Mouse (Mus musculus): ENCODE data around the gene Tmed10.

The Tmed10 gene

GRCm38 (mm10) chr12:85308651-85309050, 66.0 kb downstream of the Tmed10 start:
- DNase-seq (ENCODE audit: low spot score) = no peak

- peak; percentile 95 for DNase-seq (ENCODE audit: low spot score)
Measured at GRCm38 (mm10) chr12:85305247-85305892, 69.3 kb downstream of the Tmed10 start.

DNA sequence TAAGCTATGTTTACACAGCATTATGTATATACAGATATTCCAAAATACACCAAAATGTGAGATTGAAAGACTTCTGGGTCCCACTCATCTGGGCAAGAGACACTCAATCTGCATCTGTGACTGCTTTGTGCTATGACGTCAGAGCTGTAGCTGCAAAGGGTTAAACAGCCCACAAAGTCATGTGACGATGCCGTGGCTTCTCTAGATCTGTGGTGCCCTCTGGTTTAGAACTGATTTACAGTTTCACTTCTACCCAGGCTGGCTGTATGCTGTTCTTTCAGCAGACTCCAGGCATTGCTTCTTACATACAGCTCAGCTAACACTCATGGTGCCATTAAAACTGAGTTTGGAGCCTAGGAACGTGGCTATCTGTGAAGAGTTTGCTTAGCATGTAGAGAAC, 69.9 kb downstream of the Tmed10 start:
- no peak for DNase-seq (ENCODE audit: low spot score)

DNA sequence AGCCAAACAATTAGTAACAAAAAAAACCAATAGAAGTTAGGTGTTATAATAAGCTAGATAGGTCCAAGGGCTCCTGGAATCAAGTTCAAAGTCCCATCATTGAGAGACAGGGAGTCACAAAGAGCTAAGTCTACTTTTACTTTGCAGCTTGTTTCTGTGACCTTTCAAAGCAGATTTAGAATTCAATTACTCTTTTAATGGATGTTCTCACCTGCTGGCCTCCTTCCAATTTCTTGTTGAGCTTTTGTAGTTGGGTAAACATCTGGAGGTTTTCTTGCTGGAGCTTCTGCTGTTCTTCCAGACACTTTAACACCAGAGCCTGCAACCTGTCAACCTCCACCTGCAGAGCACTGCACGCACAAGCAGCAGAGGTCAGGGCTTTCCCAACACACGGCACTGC, 71.4 kb downstream of the Tmed10 start:
- DNase-seq (ENCODE audit: low spot score) = no peak

DNA sequence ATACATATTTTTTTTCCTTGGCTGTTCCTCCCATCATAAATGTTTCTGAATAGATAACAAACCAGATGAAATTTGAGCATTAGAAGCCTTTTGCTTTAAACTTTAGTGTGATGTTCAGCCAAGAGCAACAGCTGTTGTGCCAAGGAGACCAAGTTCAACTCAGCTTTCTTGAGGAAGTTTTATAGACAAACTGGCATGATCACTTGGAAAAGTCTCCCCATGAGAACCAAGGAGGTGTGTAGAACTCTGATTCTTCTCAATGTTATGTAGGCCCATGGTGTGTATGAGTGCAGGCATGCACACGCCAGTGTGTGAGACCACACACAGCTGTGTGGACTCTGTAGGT, 75.8 kb downstream of the Tmed10 start:
- peak; percentile 59 for DNase-seq (ENCODE audit: low spot score)

- DNase-seq (ENCODE audit: low spot score) = no peak
Measured at GRCm38 (mm10) chr12:85298127-85298834, 76.4 kb downstream of the Tmed10 start.

GRCm38 (mm10) chr12:85297345-85297997, 77.2 kb downstream of the Tmed10 start:
- DNase-seq (ENCODE audit: low spot score) = no peak

DNA sequence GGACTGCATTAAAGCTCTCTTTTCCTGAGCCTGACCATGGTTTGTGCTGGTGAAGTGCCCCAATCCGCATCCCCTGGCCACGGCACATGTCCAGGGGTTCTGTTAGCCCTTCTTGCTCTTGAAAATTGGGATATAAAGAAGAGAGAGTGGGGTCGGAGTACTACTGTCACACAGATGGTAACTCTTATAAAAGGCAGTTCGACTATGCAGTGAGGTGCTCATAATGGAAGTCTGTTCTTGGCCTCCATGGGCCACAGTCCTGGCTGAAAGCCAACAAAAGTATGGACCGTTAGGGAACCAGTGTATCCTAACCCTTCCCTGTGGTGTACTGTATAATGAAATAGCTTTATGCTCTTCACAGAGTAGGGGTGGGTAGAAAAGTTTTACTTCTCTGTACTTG, 77.7 kb downstream of the Tmed10 start:
- DNase-seq (ENCODE audit: low spot score) = no peak

DNA sequence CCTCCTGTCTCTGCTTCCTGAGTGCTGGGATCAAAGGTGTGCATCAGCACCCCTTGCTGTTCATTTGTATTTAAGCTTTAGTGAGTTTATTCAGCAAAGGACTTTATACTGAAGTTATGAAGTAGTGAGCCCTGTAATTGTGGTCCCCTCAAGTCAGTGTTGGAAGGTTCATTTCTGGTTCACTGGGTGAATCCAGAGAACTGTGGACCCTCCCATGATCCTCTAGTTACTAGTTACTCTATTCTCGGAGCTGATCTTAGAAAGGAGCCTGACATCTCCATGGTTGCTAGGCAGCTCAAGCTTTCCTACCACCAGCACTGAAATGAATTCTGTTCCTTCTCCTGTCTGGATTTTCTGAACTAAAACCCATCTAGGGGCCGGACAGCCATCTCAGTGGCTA, 79.1 kb downstream of the Tmed10 start:
- DNase-seq (ENCODE audit: low spot score) = no peak

GRCm38 (mm10) chr12:85292906-85293305, 81.7 kb downstream of the Tmed10 start:
- DNase-seq (ENCODE audit: low spot score) = no peak

- no peak for DNase-seq (ENCODE audit: low spot score)
Measured at GRCm38 (mm10) chr12:85292288-85292687, 82.4 kb downstream of the Tmed10 start.

DNA sequence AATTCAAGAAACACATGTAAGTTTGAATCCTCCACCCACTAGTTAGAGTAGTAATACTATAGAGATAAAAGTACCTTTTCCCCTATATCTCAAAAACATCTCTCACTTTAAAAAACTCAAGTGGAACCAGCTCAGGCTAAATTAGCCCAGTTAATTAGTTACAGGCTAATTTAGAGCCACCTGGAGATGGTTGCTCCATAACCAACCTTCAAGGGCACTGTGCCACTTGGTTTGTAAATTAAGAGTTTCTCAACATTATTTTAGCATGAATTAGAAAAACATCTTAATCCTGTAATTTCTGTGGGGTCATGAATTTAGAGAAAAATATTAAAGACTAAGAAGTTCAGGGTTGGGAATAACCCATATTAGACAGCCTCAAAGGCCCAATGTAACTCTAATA, 83.1 kb downstream of the Tmed10 start:
- DNase-seq (ENCODE audit: low spot score) = no peak

- no peak for DNase-seq (ENCODE audit: low spot score)
Measured at GRCm38 (mm10) chr12:85290633-85291032, 84.0 kb downstream of the Tmed10 start.
